Mouse (Mus musculus) forebrain, embryonic 16.5 days (tissue): ENCODE results near the gene Ninj1. TPM values are rescaled to one million over a fixed set of nuclear protein-coding genes. Genes with fewer than 3 reads are reported as not detected.

Experiments used
- ATAC-seq: fragments of 200-750 bp; cut with Nextera tagmentation; 2 replicates; pipeline ENCODE4 v1.8.0; 2017; ENCODE audit warnings: mild to moderate bottlenecking, moderate library complexity
- H3K27ac ChIP-seq: fragments of 300-500 bp; sonication (generic); 2 replicates; pipeline ENCODE4 v1.5.1; 2014; ENCODE audit warnings: low read length, control low read depth
- H3K27me3 ChIP-seq: fragments of 300-500 bp; sonication (generic); replicated peaks from 2 replicates; pipeline ENCODE4 v1.6.1; 2014; ENCODE audit warnings: low read length; ENCODE audit not compliant: control insufficient read depth, insufficient read depth
- H3K36me3 ChIP-seq: fragments of 300-500 bp; sonication (generic); 2 replicates; pipeline ENCODE4 v1.6.1; 2014; ENCODE audit not compliant: control insufficient read depth, insufficient read depth
- H3K4me1 ChIP-seq: fragments of 300-500 bp; sonication (generic); replicated peaks from 2 replicates; pipeline ENCODE4 v1.6.1; 2014; ENCODE audit warnings: low read length; ENCODE audit not compliant: control insufficient read depth, insufficient read depth
- H3K4me2 ChIP-seq: fragments of 300-500 bp; sonication (generic); 2 replicates; pipeline ENCODE4 v1.6.1; 2014; ENCODE audit warnings: mild to moderate bottlenecking, low read length, control low read depth
- H3K4me3 ChIP-seq: fragments of 300-500 bp; sonication (generic); replicated peaks from 2 replicates; pipeline ENCODE4 v1.5.1; 2014; ENCODE audit warnings: mild to moderate bottlenecking, low read length, control low read depth
- H3K9ac ChIP-seq: fragments of 300-500 bp; sonication (generic); replicated peaks from 2 replicates; pipeline ENCODE4 v1.6.1; 2014; ENCODE audit warnings: low read depth, low read length, control low read depth
- H3K9me3 ChIP-seq: fragments of 300-500 bp; sonication (generic); 2 replicates; pipeline ENCODE4 v1.6.1; 2016; ENCODE audit warnings: low read length; ENCODE audit not compliant: control insufficient read depth
- WGBS: fragments of 180-500 bp; shearing (Covaris S2); extraction: QIAGEN DNeasy Blood & Tissue Kit; methylation state at CpG from one replicate; pipeline ENCODE4 v1.1.7; 2014; 5-methylcytosine and 5-hydroxymethylcytosine counted together
- polyA plus RNA-seq: library from polyadenylated mRNA; unstranded; fragments of >200 nt; fragmentation: Nextera tagmentation; extraction: Ambion mirVana; gene quantifications from 2 replicates; pipeline ENCODE4 v1.2.1, GENCODE M21; 2015

Gene Ninj1
- polyA plus RNA-seq, 1 experiment from 2014 or later, result 21.3 TPM

DNA sequence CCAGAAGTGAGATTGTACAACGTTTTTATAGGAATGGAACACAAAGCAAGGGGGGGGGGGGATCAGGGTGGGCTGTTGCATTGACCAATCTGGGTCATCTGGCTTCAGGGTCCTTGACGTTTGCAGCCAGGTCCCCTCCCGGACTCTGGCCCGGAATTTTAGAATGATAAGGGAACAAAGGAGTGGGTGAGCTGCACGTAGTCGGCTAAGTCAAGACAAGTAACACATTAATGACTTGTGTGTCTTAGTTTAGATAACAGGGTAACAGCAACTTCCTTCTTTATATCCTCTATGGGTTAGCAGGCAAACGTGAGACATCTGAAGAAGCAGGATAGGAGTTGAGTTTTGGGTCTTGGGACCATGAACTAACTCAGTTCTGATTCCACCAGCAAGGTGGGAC is 23.6 kb upstream of the Ninj1 start:
- H3K9me3 ChIP-seq, result no peaks in the 10 kb centered on the region
- WGBS, result 84% methylated on average over 7 of the region's 7 CpGs
- no peaks in the 10 kb centered on the region; the same call in 1 of the 2 replicates for H3K27me3 ChIP-seq
- H3K4me3 ChIP-seq, result no peak overlapping the region
- no peaks in the 10 kb centered on the region for H3K4me1 ChIP-seq
- H3K4me2 ChIP-seq, result no peak overlapping the region
- H3K36me3 ChIP-seq, result no peaks in the 10 kb centered on the region
- no peak for ATAC-seq
- no peak overlapping the region for H3K27ac ChIP-seq
- H3K9ac ChIP-seq, result no peak overlapping the region

DNA sequence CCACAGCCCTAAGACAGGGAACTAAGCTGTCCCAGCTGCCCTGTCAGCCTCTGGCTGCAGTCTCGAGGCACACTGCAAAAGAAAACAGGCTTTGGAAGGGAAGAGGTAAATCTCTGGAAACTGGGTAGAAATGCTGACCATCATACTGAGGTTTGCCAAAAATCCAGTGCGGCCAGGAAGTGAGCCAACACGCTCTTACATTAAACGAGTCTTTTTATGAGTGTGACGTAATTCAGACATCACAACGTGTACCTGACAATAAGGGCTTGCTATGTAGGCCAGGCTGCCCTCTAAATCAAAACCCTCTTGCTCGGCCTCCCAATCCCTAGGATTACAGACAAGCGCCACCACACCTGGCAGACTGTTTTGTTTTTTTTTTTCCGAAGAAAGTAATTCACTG is 20.2 kb upstream of the Ninj1 start:
- WGBS, result 58% methylated on average over 9 of the region's 9 CpGs
- Histone ChIP-seq H3K4me3 (no peak overlapping the region), H3K9ac (no peak overlapping the region), H3K27ac (no peak overlapping the region), H3K9me3 (no peaks in the 10 kb centered on the region), H3K27me3 (no peaks in the 10 kb centered on the region), H3K36me3 (no peaks in the 10 kb centered on the region), H3K4me1 (peaks cover 2% of the 10 kb centered on the region), H3K4me2 (no peak overlapping the region)
- no peak for ATAC-seq

DNA sequence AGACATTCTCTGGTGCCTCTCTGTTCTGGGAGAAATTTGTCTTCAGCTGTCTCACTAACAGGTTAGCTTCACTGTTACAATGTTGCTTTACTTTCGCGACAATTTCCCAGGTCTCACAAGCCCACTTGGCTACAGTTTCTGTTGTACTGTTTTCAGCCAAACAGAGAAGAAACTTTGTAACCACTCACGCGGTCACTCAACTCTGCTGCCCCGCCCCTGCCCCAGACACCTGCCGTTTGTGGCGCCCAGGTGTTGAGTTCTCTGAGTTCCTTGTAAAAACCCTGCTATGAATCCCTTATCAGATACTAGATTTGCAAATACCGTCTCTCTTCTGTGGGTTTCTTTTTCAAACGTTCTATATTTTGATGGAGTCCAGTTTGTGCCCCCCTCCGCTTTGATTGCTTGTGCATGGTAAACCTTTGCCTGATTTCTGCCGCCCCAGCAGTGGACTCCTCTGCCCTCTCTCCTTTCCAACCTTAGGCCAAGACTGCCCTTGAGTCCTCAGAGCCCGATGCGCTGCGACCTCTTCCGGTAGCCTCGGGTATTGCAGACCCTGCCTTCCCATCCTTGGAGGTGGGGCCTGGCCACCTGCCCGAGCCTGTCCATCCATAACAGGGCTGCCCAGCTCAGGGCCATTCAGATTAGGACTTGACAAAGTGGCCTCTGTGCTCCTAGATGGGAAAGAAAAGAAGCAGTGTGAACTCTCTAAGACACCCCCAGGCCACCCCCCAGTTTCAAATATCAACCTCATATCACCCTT is 17.7 kb upstream of the Ninj1 start:
- H3K27ac ChIP-seq, result no peak overlapping the region
- no peaks in the 10 kb centered on the region for H3K27me3 ChIP-seq
- H3K4me3 ChIP-seq, result no peak overlapping the region
- WGBS, result 19% methylated on average over 17 of the region's 17 CpGs
- no peaks in the 10 kb centered on the region for H3K36me3 ChIP-seq
- H3K9ac ChIP-seq, result no peak overlapping the region
- H3K4me2 ChIP-seq, result no peak overlapping the region
- H3K4me1 ChIP-seq, result peaks cover 12% of the 10 kb centered on the region
- H3K9me3 ChIP-seq, result no peaks in the 10 kb centered on the region
- ATAC-seq, result peak; percentile 36; the same call in 1 of the 2 replicates

DNA sequence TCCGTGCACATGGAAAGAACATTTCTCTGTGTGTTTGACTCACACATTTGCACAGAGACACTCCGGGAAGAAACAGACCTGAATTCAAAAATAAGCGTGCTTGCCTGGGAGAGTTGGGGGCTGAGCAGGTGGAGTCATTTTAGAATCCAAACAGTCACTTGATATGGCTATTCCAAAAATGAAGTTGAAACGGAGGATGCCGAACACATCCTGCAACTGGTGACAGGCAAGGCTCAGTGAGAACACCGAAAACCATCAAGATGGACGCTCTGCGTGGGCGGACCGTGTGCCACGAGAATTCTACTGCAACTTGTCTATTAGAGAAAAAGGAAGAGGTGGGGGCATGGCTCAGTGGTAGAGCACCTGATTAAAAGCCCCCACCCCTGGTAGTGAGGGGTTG is 16.7 kb upstream of the Ninj1 start:
- Histone ChIP-seq H3K4me3 (no peak overlapping the region), H3K9me3 (no peaks in the 10 kb centered on the region), H3K4me1 (peaks cover 12% of the 10 kb centered on the region), H3K4me2 (no peak overlapping the region), H3K27me3 (no peaks in the 10 kb centered on the region), H3K36me3 (no peaks in the 10 kb centered on the region), H3K9ac (no peak overlapping the region), H3K27ac (no peak overlapping the region)
- 90% methylated on average over 11 of the region's 11 CpGs for WGBS
- no peak for ATAC-seq

DNA sequence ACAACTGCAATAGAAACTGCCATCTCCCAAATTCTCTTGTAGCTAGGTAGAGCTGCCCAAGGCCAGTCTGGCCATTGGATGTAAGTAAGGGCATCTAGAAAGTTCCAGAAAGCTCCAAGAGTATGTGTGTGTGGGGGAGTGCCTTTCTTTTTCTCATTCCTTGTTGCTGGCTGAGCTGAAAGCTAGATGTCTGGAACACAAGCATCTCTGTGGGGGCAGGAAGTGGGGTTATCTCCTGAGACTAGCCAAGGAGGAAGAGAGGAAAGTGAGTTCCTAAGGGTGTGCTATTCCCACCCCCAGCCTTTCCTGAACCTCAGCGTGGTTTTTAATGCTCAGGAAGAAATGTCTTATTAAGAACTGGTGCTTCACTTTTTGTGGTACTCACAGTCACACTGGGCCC is 15.6 kb upstream of the Ninj1 start:
- Histone ChIP-seq H3K9ac (no peak overlapping the region), H3K4me2 (no peak overlapping the region), H3K27me3 (no peaks in the 10 kb centered on the region), H3K4me3 (no peak overlapping the region), H3K27ac (peak overlapping the region; percentile 79), H3K4me1 (peaks cover 12% of the 10 kb centered on the region), H3K9me3 (no peaks in the 10 kb centered on the region), H3K36me3 (no peaks in the 10 kb centered on the region)
- WGBS, result 73% methylated on average over 1 of the region's 1 CpGs
- ATAC-seq, result no peak

DNA sequence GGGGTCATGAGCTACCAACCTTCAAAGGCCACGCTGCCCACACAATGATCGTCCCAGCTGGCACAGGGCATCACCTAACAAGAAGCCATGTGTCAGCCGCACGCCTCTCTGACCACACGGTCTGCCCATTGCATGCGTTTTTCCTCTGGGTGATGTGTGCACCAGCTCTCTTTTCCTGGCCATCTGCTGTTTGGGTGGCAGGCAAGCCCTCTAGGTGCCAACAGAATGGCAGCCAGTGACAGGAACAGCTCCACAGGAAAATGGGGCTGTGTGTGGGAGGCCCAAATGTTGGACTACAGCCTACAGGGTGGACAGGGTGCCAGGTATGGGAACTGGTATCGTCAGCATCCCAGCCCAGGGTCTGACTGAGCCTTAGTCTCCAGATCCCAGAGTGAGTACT is 14.9 kb upstream of the Ninj1 start:
- H3K9me3 ChIP-seq, result no peaks in the 10 kb centered on the region
- peak overlapping the region; percentile 79 for H3K27ac ChIP-seq
- peaks cover 12% of the 10 kb centered on the region for H3K4me1 ChIP-seq
- peak; percentile 81 for ATAC-seq
- H3K9ac ChIP-seq, result no peak overlapping the region
- no peaks in the 10 kb centered on the region for H3K27me3 ChIP-seq
- no peak overlapping the region for H3K4me3 ChIP-seq
- no peaks in the 10 kb centered on the region for H3K36me3 ChIP-seq
- WGBS, result 50% methylated on average over 7 of the region's 7 CpGs
- no peak overlapping the region for H3K4me2 ChIP-seq

DNA sequence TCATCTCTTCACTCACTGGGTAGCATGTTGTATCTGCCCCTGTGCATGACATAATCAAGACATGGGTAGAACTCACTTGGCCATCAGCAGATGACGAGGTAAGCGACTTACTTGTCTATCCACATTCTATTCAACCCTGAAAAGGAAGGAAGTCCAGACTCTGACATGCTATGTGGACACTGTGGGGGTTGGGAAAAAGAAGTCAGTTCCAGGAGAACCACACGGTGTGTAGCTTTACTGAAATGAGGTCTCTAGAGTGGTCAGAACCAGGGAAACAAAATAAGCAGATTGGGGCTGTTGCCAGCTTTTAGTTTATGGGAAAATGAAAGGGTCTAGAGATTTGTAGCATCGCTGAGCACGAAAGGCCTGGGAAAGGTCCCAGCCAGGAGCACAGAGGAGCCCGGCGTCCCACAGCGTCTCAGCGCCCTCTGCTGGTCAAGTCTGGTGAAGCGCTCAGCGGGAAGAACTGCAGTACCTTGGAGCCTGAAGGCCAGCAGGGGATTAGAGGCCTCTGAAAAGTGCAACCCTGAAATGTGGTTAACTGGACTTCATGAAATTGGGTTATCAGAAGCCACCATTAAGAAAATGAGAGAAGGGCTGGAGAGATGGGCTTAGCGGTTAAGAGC is 14.2 kb upstream of the Ninj1 start:
- H3K9ac ChIP-seq, result no peak overlapping the region
- ATAC-seq, result peak; percentile 65
- H3K36me3 ChIP-seq, result no peaks in the 10 kb centered on the region
- H3K27me3 ChIP-seq, result no peaks in the 10 kb centered on the region
- H3K4me3 ChIP-seq, result no peak overlapping the region
- 5% methylated on average over 12 of the region's 12 CpGs for whole genome bisulfite sequencing
- H3K9me3 ChIP-seq, result no peaks in the 10 kb centered on the region
- H3K27ac ChIP-seq, result peak overlapping the region; percentile 25
- H3K4me2 ChIP-seq, result no peak overlapping the region
- H3K4me1 ChIP-seq, result peaks cover 12% of the 10 kb centered on the region

DNA sequence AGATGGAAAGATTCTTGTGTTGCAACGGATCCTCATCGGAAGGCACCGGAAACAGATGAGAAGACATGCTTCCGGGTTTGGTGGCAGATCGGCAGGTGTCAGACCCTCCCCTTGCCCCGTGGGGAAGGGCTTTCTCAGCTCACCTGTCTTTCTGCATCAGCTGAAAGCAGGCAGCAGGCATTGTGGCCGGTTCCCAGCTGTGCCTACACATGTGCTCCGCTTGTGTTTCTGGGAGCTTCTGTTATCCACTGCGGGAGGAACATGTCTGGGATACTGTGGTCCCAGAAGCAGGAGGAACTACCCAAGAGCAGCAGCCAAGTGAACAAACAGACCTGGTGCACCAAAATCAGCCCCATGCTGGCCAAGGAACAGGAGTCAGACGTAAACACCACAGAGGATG is 11.8 kb upstream of the Ninj1 start:
- no peak for ATAC-seq
- Histone ChIP-seq H3K36me3 (no peaks in the 10 kb centered on the region), H3K4me3 (no peak overlapping the region), H3K9me3 (no peaks in the 10 kb centered on the region), H3K27me3 (no peaks in the 10 kb centered on the region), H3K4me2 (no peak overlapping the region), H3K27ac (no peak overlapping the region), H3K4me1 (peaks cover 20% of the 10 kb centered on the region), H3K9ac (no peak overlapping the region)
- 84% methylated on average over 10 of the region's 10 CpGs for WGBS

DNA sequence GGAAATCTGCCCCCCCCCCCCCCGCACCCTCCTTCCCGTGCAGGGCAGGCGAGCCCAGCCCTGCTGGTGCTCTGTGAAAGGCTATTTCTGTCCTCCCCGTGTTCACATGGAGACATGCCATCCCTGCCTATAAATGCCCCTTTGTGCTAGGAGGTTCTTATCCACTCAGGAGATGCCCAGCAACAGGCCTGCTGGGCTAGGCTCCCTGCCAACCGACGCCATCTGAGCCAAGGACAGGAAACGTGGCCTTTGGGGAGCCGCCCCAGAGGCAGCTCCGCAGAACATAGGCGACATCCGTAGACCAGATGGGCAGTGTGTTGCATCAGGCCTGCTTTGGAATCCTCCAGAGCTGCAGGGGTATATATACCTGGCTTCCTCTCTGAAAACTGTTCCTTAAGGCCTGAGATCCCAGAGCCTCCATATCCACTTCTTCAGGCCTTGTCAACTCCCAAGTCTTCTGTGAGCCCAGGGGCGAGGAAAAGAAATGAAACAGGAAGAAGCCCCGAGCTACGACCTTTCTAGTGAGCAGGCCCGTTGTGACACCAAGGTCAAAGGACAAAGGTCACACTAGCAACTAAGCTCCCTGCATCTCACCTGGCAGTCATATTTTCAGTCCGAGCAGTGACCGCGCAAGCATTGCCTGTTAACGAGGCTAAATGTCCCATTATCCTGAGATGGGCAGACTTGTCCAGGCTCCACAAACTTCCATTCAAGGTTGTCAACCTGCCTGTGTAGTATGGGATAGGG is 8.3 kb upstream of the Ninj1 start:
- Histone ChIP-seq H3K4me2 (no peak overlapping the region), H3K27ac (peak overlapping the region; percentile 19), H3K9ac (no peak overlapping the region), H3K36me3 (no peaks in the 10 kb centered on the region), H3K9me3 (no peaks in the 10 kb centered on the region), H3K4me3 (no peak overlapping the region), H3K4me1 (peaks cover 8% of the 10 kb centered on the region), H3K27me3 (no peaks in the 10 kb centered on the region)
- ATAC-seq, result peak; percentile 90
- WGBS, result 41% methylated on average over 19 of the region's 19 CpGs
